Mouse (Mus musculus) c-Kit-positive CD71-positive TER-119-positive erythroid progenitor cells, embryonic 14.5 days (primary cell): ENCODE results near the gene Tns3.

ENCODE experiments used
- DNase-seq: peaks from one replicate; pipeline ENCODE4 v3.0.0-alpha.2; 2013; ENCODE audit warnings: low spot score

Gene Tns3

DNA sequence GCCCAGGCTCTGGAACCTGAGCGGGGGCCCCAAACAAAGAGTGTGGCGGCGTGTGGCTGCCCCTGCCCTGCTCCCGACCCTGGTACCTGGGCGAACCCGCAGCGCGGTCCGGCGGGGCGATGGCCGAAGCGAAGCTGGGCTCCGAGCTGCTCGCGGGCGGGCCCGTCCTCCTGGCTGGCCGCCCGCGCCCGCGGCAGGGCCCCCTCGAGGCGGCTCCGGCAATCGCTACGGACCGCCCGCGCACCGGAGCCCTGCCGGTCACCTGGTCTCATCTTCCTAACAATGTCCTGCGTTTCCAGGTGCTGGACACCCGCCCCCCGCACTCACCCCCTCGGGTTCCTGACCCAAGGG lies at the start of gene Tns3:
TSS of gene Tns3 (minus strand) at position 143 of the 351 bp plus-strand sequence.
- DNase-seq: no peak

DNA sequence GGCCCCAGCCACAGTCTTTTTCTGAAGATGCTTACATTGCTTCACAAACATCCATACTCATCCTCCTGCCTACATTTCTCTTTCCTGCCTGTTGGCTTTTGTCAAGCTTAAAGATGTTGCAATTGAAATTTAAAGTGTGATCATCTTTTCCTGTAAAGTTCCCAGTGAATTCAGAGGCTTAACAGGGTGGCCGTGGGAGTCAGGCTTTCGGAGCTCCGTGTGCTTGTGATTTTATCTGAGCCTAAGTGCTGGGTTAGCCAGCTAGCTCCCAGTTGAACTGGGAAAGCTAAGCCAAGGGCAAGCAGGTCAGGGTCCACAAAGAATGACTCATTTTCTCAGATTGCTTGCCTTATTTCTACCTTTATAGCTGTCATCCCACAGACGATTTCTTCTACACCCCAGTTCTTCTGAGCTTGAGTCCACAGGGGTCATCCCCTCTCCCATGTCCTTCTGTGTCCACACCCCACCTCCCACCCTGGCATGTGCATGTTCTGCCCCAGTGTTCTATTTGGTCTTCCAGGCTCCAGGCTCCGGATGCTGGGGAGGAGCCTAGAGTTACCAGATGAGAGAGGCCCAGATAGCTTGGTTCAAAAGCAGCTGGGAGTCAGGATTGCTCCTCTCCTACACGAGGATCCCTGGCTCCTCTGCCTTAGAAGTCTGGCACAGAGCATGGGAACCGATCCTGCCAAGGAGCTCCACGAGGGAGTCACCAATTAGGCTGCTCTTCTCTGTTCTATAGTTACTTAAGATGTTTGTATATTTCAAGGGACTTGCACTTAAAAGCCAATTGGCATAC lies 42.1 kb upstream of the Tns3 start:
- no peak for DNase-seq

DNA sequence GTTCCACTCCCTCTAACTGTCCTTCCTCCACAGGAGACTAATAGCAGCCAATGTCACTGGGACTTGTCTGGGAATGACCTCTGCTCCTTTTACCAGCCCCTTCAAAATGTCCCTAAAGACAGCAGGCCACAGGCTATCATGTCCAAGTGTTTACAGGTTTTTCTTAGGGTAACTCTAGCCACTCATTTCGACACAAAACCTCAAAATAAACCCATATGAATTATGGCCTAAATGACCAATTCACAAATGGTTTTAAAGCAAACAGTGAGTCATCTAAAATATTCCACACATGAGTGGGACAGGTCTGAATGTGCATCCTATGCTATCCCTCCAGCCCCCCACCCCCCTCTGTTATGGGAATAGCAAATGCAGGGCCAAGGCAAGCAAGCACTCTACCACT lies 40.8 kb upstream of the Tns3 start:
- DNase-seq: no peak

DNA sequence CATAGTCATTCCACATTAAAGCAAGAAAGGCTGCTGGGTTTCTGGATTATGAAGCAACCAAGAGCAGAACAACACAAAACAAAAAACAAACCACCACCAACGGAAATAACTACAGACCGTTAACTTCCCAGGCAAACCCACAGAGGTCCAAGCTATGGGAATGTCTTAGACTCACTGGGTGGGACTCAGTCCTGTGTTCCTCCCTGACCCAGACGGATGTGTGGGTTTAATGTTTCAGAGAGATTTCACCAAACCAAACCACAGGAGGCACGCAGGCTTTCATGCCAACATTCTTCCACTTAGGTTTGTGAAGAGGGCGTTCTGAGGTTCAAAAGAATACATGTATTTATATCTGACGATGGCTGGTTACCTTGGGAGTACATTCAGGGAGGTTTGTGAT lies 39.5 kb upstream of the Tns3 start:
- no peak for DNase-seq

DNA sequence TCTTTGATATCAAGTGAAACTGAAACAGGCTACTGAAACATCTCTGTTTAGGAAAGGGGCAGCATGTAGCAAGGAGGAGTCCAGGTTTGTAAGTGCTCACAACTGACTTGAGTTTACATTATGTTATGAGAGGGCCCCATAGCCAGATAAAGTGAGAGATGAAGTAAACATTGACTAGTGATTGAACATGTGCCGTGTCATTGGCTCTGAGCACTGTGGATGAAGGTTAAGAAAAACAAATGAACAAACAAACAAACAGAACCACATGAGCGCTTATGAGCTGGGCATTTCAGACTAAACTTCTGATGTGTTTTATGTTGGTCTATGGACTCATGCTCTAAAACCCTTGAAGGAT lies 38.2 kb upstream of the Tns3 start:
- DNase-seq: no peak

DNA sequence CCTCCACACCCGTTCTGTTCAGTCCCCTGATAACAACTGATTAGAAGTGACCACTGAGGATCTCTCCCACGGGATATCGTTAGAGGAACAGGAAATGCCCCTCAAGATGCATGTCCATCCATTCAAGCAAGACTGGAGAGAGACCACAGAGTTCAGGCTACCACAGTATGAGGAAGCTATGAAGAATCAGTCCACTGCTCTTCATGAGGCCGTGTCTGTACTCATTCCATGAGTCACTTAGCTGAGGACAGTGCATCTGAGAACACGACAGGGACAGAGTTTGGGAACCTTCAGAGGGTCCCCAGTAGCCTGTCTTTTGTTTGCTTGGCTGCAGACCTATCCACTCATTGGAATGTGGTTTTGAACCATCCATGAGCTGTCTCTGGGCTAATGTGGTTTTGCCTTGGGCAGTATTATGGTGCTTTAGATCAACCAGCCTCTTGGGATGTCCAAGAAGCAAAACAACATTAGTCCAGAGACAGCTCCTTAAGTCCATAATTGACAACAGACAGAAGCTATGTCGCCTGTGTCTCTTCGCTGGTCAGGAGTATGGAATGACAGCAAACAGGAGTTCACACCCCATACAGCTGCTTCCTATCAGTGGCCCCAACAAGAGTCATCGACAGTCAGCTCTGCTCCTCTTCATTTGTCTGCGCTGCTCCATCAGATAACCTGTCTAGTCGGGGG lies 37.7 kb upstream of the Tns3 start:
- no peak for DNase-seq

DNA sequence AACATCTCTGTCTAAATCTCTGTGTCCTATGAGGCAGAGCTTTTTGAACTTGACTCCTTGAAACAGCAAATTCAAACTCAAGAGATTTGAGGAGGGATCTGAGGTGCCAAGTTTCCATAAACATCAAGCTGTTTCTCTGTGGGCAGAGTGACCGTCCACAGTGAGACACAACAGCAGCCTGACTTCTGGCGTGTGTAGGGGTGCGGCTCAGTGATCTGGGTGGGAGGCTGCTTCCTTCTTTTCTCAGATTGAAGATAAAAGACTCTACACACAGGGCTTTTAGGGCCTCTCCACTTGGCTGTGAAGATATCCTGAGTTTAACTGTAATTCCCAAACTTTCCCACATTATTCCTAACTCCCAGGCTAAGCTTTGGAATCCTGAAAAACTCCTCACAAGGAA lies 37.1 kb upstream of the Tns3 start:
- no peak for DNase-seq

DNA sequence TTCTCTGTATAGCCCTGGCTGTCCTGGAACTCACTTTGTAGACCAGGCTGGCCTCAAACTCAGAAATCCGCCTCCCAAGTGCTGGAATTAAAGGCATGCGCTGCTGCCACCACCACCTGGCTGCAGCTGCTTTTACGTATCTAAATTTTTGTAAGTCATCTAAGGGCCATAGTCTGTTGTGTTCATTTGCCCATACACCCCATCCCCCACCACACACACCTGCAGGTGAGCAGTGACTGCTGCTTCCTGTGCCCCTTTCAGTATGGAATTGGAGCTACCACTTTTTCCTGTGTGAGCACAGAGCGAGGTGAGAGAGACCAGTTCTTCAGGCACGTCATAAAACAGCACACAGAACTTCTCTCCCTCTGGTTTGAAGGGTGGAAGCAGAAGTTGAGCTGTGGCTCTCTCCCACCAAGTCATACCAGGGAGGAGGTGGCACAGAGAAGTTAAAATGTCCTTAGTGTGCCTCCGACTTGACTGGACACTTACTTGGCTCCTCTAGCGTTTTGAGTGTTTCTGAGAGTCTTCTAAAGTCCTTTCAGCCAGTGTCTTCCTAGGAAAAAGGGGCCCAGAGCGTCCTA lies 36.4 kb upstream of the Tns3 start:
- DNase-seq: no peak

DNA sequence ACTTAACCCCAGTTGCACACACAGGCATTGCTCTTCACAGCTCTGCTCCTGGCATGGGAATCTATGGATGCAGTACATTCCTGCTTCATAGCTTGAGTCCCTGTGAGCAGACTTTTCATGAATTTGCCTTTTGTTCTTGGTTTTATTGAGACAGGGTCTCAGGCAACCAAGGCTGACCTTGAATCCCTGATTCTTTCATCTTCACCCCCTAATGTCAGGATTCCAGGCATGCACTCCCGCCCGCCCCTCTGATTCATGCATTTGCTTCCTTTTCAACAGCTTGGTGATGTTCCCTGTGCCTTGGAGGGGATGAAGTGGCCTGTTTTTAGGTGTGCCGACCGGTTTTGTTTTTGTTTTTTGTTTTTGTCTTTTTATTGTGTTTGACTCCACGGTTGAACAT lies 35.4 kb upstream of the Tns3 start:
- no peak for DNase-seq

DNA sequence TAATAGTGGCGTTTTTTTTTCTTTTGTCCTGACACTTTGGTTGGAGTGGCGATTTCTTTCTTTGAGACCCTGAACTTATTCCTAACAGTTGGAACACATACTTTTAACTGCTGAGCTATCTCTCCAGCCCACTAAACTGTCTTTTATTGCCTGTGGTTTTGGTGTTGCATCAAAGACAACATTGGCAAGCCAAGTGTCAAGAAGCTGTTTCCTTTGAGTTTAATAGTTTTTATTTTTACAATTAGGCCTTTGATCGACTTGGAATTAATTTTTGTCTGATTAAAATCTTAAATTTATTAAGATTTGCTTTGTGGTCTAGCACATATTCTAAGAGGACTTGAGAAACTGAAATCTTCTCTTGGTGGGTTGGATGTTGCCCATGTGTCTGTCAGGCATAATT lies 33.3 kb upstream of the Tns3 start:
- DNase-seq: no peak

DNA sequence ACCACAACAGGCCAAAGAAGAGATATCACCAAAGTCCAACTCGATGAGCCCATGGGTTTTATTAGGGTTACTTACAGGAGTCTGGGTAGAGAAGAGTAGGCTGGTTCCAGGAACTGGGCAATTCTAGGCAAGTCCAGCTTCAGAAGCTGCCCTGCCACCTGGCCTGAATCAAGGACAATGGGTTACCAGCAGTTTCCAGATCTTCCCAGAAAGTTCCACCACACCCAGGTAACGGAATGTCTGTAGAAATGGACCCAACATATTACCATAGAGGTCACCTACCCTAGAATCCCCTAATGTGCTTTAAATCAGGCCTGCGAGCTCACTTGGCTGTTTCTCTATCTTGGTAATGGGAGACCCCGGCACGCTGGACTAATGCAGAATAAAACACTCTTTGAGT lies 29.8 kb upstream of the Tns3 start:
- no peak for DNase-seq

DNA sequence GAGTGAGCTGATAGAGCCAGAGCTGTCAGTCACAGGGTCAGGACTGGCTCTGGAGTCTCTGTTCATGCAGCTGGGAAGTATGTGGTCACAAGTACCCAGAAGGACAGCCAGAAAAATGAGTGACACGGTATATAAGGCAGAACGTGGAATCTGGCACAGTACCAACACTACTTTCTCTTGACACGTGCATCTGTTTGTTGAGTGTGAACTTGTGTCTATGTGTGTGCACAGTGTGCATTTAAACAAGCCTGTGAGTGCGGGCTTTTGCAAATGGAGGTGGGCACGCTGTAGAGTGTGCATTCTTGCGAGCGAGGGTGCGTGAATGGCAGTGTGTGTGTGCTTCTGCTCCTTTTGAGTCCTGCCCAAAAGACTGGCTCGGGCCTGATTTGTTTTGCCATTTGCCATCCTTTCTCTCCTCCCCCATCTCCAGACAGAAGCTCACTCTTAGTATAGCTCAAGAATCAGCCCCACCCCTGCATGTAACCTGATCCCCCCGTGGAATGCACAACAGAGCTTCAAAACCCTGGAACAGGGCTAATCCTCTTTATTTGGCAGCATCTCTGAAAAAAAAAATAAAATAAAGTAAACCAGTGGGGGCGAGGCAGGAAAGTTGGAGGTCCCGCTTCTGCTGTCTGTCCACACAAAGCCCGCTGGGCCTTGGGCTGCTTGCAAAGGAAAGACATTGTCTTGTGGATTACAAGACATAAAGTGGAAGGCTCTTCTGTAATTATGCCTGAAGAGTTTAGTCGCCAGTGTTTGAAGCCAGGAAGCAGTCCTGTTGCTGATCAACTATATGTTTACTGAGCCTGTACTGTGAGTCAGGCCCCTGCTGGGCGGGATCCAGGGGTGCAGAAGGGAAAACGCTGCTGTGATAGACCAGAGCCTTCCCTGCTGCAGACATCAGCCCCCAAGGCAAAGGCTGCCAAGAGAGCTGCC lies 28.5 kb upstream of the Tns3 start:
- DNase-seq: no peak

DNA sequence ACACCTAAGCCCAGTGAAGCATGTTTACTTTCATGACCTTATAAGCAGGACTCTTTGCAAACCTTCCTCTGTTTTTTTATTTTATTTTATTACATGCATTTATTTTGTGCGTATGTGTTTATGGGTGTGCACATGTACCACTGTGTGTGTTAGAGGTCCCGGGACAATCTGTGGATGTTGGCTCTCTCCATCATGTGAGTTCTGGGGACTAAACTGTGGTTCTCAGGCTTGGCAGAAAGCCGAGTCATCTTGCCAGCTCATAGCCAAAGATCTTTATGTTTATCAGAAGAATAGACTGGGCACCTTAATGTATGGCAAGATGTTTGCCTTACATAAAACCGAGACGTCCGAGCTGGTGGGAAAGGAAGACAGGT lies 27.8 kb upstream of the Tns3 start:
- no peak for DNase-seq

DNA sequence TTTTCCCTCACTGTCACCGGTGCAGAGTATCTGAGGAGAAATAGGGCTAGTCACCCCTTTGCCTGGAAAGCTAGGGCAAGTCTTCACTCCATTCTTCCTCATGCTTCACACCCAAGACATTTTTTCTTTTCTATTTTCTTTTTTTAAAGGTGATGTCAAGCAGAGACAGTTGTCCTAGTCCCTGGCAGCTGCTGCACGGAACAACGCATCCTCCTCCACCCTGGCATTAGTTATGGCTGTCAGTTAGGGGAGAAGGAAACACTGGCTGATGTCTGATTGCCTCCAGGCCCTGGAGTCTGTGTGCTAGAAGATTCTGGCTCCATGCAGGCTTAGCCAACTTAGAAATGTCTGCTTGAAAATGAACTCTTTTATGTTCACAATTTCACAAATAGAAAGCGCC lies 27.3 kb upstream of the Tns3 start:
- DNase-seq: no peak

DNA sequence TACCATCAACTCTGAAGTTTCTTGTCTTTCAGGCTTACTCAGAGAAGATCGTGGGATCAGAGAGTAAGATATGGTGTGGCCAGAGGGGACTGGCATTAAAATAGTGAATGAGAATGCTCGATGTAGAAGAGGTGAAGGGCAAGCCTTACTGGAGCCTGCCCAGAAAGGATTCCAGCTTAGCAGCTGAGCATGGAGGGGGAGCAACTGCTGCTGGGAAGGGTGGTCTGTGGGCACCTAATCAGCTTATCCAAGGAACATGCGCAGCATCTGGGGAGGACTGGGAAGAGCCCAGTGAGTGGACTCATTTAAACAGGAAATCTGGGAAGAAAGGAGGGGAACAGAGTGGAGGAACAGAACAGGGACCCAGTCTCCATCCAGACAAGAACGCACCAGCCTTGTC lies 26.3 kb upstream of the Tns3 start:
- DNase-seq: no peak

DNA sequence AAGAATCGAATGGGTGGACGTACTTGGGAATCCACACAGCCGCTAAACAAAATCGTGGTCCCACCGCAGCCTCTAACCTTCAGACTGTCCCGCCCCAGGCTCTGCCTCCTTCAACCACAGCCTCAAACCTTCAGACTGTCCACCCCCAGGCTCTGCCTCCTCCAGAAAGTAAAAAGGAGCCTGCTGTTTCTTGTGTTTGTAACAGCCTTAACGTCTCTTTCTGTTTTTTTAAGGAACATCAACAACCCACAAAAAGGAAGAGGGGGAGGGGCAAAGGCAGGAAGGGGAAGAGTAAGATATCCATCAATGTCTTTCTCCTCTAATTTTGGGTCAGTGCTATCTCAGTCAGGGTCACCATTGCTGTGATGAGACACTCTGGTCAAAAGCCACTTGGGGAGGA lies 25.2 kb upstream of the Tns3 start:
- DNase-seq: no peak

DNA sequence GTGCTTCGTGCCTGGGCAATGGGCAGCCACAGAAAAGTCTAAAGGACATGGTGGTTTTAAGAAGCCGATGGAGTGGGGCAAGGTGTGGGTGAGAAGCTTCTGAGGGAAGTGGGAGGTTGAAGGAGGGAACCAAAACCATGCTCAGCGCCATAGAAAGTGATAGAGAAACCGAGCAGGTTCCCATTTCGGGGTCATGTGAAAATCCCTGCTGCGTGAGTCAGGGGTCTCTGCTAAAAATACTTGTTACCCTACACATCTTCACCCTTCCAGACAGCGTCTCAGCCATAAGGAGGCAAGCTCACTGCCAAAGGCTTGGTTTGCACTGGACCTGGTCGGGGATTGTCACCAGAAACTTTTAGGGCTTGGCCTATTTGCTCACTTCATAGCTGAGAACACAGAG lies 24.6 kb upstream of the Tns3 start:
- DNase-seq: no peak

DNA sequence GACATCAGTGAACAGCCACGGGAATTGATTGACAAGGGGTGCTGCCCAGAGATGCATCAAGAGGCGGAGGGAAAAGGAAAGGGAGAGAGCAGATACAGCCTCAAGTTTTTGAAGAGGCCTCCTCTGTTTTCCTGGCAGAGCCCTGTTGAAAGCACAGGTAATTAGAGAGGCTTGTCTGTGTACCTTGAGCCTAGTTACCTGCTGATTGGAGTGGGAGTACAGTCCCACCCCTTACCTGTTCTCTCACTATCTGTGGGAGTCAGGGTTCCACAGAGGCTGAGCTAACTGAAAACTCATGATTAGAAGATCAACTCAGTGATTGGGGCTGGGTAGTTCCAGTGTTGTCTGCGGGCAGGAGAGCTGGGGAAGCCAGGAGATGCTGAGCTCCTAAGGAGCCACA lies 22.2 kb upstream of the Tns3 start:
- no peak for DNase-seq

DNA sequence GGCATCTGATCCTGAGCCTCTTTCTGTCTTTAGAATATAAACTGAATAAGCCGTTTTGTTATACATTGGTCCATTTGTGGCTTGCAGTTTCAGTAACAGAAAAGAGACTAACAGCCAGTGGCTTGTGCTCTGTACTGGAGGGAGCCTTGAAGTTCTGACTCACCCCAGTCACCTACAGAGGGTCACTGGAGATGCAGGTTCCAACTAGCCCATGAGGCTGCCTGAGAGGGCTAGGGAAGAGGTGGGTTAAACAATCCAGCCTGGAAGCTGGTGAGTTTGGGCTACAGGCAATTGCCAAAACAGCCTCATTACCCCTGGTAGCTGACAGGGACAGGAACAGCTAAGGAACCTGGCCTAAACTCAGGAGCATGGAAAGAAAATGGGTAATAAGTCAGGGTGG lies 21.7 kb upstream of the Tns3 start:
- no peak for DNase-seq

DNA sequence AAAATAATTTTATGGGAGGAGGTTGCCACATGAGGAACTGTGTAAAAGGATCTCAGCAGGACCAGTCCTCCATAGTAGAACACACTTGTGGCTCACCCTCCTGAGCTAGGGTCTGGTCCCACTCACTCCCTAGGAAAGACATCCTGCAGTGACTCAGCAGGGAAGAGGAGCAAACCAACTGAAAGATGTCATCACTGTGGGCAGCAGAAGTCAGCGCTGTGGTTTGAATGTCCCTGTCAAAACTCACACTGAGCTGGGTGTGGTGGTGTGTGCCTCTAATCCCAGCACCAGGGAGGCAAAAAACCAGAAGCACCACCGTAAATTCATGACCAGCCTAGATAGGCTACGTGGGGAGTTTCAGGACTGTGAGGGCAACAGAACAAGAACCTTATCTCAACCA lies 20.9 kb upstream of the Tns3 start:
- DNase-seq: no peak

DNA sequence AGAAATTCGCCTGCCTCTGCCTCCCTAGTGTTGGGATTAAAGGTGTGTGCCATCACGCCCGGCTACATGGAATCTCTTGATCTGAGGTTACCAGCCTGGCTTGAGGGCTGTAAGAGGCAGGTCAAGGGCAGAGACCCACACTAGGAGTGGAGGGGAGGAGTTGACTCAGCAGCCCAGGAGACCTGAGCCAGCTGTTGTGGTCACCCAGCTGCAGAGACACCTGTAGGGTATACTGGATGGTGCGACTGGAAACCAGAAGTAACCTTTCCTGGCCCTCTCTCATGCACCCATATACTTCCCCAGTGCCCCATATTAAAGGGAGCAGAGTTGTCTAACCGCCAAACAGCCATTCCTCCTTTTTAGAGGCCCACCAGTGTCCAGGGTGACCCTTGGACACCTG lies 19.9 kb upstream of the Tns3 start:
- no peak for DNase-seq

DNA sequence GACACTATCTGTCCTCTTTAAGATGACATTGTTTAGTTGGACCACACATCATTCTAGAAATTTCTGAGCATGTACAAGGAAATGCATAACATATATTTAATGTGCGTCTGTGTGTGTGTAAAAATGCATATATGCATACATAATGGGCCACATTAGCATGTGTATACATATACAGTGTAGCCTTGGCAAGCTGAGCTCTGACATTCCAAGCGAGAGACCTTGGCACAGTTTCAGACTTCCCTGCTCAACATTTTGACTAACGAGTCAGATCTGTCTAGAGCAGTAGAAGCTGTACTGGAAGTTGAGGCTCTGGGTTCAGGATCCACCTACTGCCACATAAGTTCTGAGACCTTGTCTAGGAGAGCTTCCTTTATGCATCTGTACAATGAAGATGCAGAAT lies 17.0 kb upstream of the Tns3 start:
- no peak for DNase-seq

DNA sequence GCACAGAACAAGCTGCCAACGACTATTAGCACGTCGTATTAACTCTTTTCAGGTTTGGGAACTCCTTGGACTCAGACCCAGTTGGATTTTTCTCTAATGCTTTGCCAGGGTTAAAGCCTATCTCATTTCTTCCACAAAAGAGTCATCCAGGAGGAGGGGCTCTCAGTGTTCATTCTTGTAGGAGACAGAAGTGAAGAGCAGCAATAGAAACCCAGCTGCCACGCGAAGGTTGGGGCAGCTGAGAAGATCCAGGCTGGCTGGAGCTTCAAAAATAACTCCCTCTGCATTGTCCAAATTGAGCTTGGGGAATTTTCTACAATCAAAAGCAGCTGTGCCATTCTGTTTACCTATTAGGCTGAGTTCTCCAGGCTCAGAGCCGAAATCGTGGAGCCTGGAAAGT lies 16.3 kb upstream of the Tns3 start:
- DNase-seq: no peak
